Comparison of ENCODE assay signal across 20 mouse cellular contexts in the genomic region with DNA sequence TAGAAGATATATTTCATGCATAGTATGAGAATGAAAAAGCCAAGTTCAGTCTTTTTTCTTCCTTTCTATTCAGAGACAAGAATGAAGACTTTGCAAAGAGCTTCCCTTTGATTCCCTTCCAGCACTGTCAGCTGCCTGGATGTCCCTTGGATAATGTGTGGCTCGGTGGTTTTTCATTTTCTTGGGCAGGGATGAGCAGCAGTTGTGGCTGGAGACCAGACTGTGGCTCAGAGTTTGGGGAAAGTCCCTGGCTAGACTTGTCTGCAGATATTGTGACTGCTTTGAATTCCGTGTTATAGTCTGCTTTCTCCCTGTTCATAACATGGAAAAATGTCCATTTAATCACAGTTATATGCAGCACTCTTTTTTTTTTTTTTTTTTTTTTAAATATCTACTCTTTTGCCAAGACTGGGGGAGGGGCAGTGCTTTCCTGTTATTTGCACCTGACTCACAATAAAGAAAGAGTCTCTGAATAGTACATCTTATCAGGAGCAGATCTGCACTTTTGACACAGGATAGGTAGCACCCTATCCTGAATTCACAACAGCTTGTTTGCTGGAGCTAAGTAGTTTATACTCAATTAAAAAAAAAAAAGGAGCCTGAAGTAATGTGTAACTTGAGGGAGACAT. TPM values are rescaled to one million over a fixed set of nuclear protein-coding genes. Genes with fewer than 3 reads are reported as not detected.
DNase-seq lines count a peak whose midpoint lies in the region; ATAC-seq lines count a peak whose summit lies in the region.
"Had no signal": no experiment of that assay in that cellular context is flagged by ENCODE, and none has a peak within 500 bp of the region (broad histone marks: within the 10 kb centered on the region; RNA-seq: fewer than 3 reads in every experiment).

No protein-coding gene starts in this region.

- 77% methylated on average over 2 of the region's 2 CpGs for WGBS in kidney, embryonic 15.5 days
- 59% methylated on average over 2 of the region's 2 CpGs for WGBS in hindbrain, embryonic 14.5 days

- H3K9ac ChIP-seq in kidney, embryonic 15.5 days = no peak overlapping the region
- no peak overlapping the region for H3K9ac ChIP-seq in hindbrain, embryonic 14.5 days
- H3K9ac ChIP-seq: embryonic facial prominence, embryonic 15.5 days; forebrain, embryonic 12.5 days; limb, embryonic 13.5 days; liver, embryonic 15.5 days; neural tube, embryonic 12.5 days had no signal

- no peak overlapping the region for H3K4me3 ChIP-seq in kidney, embryonic 15.5 days (replicated peaks)
- H3K4me3 ChIP-seq in hindbrain, embryonic 14.5 days (replicated peaks; ENCODE audit: low read length) = no peak overlapping the region
- H3K4me3 ChIP-seq: embryonic facial prominence, embryonic 15.5 days; forebrain, embryonic 12.5 days; hindbrain, embryonic 10.5 days; limb, embryonic 13.5 days; liver, embryonic 15.5 days; neural tube, embryonic 12.5 days had no signal

- intact Hi-C loops in gastrocnemius, postnatal 14 days (cut with DNase I; ENCODE audit: low total_unique reads) = no loop called here

- H3K9me3 ChIP-seq in kidney, embryonic 15.5 days (replicated peaks) = no peaks in the 10 kb centered on the region
- no peaks in the 10 kb centered on the region for H3K9me3 ChIP-seq in hindbrain, embryonic 14.5 days (ENCODE audit: control insufficient read depth, low read length)
- H3K9me3 ChIP-seq: embryonic facial prominence, embryonic 15.5 days; forebrain, embryonic 12.5 days; hindbrain, embryonic 10.5 days; limb, embryonic 13.5 days; liver, embryonic 15.5 days; neural tube, embryonic 12.5 days had no signal

- H3K27ac ChIP-seq in kidney, embryonic 15.5 days = no peak overlapping the region
- no peak overlapping the region for H3K27ac ChIP-seq in hindbrain, embryonic 14.5 days
- H3K27ac ChIP-seq: embryonic facial prominence, embryonic 15.5 days; forebrain, embryonic 12.5 days; hindbrain, embryonic 10.5 days; limb, embryonic 13.5 days; liver, embryonic 15.5 days; neural tube, embryonic 12.5 days had no signal

- no peaks in the 10 kb centered on the region for H3K4me1 ChIP-seq in kidney, embryonic 15.5 days
- H3K4me1 ChIP-seq in hindbrain, embryonic 14.5 days (replicated peaks; ENCODE audit: control insufficient read depth, insufficient read depth, low read length) = no peaks in the 10 kb centered on the region
- H3K4me1 ChIP-seq: embryonic facial prominence, embryonic 15.5 days; forebrain, embryonic 12.5 days; liver, embryonic 15.5 days; neural tube, embryonic 12.5 days had no signal

- ATAC-seq in kidney, embryonic 15.5 days (replicated peaks; ENCODE audit: low FRiP score) = no peak
- ATAC-seq in CD4-positive, CD25-positive, alpha-beta regulatory T cell, adult 4 months = peak; percentile 65
- no peak for ATAC-seq in hindbrain, embryonic 14.5 days (ENCODE audit: low FRiP score)

- no peaks in the 10 kb centered on the region for H3K27me3 ChIP-seq in kidney, embryonic 15.5 days
- no peaks in the 10 kb centered on the region for H3K27me3 ChIP-seq in hindbrain, embryonic 14.5 days (ENCODE audit: control insufficient read depth, insufficient read depth, low read length)
- H3K27me3 ChIP-seq: embryonic facial prominence, embryonic 15.5 days; forebrain, embryonic 12.5 days; limb, embryonic 13.5 days; liver, embryonic 15.5 days; neural tube, embryonic 12.5 days had no signal

- no peak overlapping the region for H3K4me2 ChIP-seq in kidney, embryonic 15.5 days
- H3K4me2 ChIP-seq in hindbrain, embryonic 14.5 days (replicated peaks) = no peak overlapping the region
- H3K4me2 ChIP-seq: embryonic facial prominence, embryonic 15.5 days; forebrain, embryonic 12.5 days; limb, embryonic 13.5 days; liver, embryonic 15.5 days; midbrain, embryonic 11.5 days; neural tube, embryonic 12.5 days had no signal

- H3K36me3 ChIP-seq in kidney, embryonic 15.5 days = no peaks in the 10 kb centered on the region
- H3K36me3 ChIP-seq in hindbrain, embryonic 14.5 days (replicated peaks; ENCODE audit: control insufficient read depth, insufficient read depth) = no peaks in the 10 kb centered on the region
- H3K36me3 ChIP-seq: embryonic facial prominence, embryonic 15.5 days; forebrain, embryonic 12.5 days; limb, embryonic 13.5 days; liver, embryonic 15.5 days; neural tube, embryonic 12.5 days had no signal

- DNase-seq in gastrocnemius, postnatal 14 days = peak; percentile 9
- DNase-seq in gastrocnemius, postnatal 25 days = no peak
- DNase-seq in kidney, postnatal 36 days = peak; percentile 41 to 54
- DNase-seq in fibroblast of lung, adult 2 months (ENCODE audit: low read depth) = peak; percentile 10
- DNase-seq in hindbrain, embryonic 14.5 days (ENCODE audit: low spot score) = no peak
- no peak for DNase-seq in layer of hippocampus, postnatal 36 days
- DNase-seq: adrenal gland, postnatal 10 days; cerebellum, adult 9-10 months; kidney, adult 11 months; lung, postnatal 14 days; right cerebral cortex, postnatal 4 days had no signal

RNA-seq across cellular contexts. Expression of gene Stk17b, which starts 29.2 kb away (rescaled TPM):
- total RNA-seq in gastrocnemius, postnatal 14 days (2021) = 1 to 10 TPM; 7.2 to 8.3 TPM
- 1 to 10 TPM; 4.6 to 5.8 TPM for total RNA-seq in gastrocnemius, postnatal 25 days (2021)
- polyA plus RNA-seq in kidney, embryonic 15.5 days (2015; fragmentation: Nextera tagmentation; extraction: Ambion mirVana) = 13.0 and 16.5 TPM in 2 replicates
- 100 to 1,000 TPM; 437 to 460 TPM for polyA plus RNA-seq in CD4-positive, CD25-positive, alpha-beta regulatory T cell, adult 4 months (2017; shearing (Covaris generic))
- polyA plus RNA-seq in hindbrain, embryonic 14.5 days (2014; fragmentation: Nextera tagmentation; extraction: Ambion mirVana) = 5.6 and 7.1 TPM in 2 replicates
- total RNA-seq in layer of hippocampus, postnatal 36 days (2021) = 1 to 10 TPM; 4.9 to 6.2 TPM

Comparison
In these comparisons a context has a peak if more than half of its experiments do, and no peak if none do; other contexts are left out.
1. DNase-seq: peak in gastrocnemius, postnatal 14 days (single experiment), kidney, postnatal 36 days (2 of 2) and fibroblast of lung, adult 2 months (single experiment); none in gastrocnemius, postnatal 25 days (single experiment), hindbrain, embryonic 14.5 days (single experiment) and layer of hippocampus, postnatal 36 days (0 of 2).